Mouse (Mus musculus): Measurements from ENCODE around the gene Sox14. TPM values are rescaled to one million over a fixed set of nuclear protein-coding genes. Genes with fewer than 3 reads are reported as not detected.

The Sox14 gene
- not detected in 2 replicates for polyA plus RNA-seq (2012; ENCODE audit: low replicate concordance)

DNA sequence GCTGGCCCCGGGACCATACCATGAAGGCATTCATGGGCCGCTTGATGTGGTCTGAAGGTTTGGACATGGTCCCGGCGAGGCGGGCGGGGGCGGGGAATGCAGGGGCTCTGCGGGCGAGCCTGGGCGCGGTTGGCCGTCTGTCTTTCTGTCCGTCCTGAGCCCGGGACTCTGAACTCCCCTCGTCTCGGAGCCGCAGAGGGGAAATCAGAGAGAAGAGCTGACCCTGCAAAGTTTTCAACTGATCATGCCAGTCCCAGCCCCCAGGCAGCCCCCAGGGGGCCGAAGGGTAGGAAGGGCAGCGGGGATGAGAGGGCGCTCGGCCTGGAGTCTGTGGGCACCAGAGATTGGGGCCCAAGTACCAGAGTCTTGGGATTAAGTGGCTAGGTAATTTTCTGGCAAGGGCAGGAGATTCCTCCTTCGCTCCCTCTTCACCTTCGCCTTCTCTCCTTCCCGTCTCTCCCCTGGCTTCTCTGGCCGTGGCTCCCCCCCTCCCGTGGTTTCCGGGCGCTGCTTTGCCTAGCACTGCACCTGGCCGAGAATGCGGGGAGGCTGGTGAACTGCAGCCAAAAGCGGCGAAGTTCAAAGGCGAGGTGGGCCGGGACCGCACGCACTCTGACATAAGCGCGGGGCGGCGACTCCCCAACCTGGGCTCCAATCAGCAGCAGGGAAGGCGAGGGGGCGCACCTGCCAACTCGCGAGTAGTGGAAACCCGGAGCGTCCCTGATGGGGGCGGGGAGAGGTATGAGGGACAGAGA, at the start of gene Sox14:
Gene Sox14 (minus strand): TSS at position 553 of the 755 bp plus-strand sequence.

Other genes with a start within 250 kb of the Sox14 start
- gene Dzip1l, start 246.7 kb downstream of the Sox14 start, polyA plus RNA-seq (2012; ENCODE audit: low replicate concordance) = 0.08 TPM in 1 of 2 replicates, not detected in the other
- not detected in 2 replicates for gene Cldn18, start 158.9 kb downstream of the Sox14 start, polyA plus RNA-seq (2012; ENCODE audit: low replicate concordance)